Mouse (Mus musculus): ENCODE data around the gene Cyp2a4. TPM values are rescaled to one million over a fixed set of nuclear protein-coding genes. Genes with fewer than 3 reads are reported as not detected.
"Not testable (repeated sequence)": the region's sequence is repeated elsewhere in the genome, so short reads cannot be mapped to it uniquely, and the experiment has no call there.

The Cyp2a4 gene
- polyA plus RNA-seq, 1 experiment from 2014 or later = not detected

DNA sequence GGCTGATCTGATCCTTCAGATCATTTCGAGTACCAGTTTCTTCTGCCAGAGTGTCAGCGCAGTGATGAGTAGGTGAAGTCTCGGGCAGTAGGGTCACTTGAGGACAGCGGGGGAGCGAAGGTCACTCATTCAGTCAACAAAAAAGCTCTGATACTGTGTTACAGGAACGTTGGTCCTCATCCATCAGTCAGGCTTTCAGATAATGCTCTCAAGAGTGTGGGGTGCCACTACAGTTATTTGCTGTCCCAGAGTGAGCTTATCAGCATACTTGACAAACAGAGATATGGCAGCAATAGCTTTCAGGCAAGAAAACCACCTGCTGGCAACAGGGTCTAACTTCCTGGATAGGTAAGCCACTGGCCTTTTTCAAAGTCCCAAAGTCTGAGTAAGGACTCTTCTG, 49.8 kb downstream of the Cyp2a4 start:
- not testable (repeated sequence) for H3K4me2 ChIP-seq (ENCODE audit: low read length); H3K9me3 ChIP-seq (ENCODE audit: control insufficient read depth, low read length); H3K4me3 ChIP-seq (ENCODE audit: low read depth, low read length); H3K4me1 ChIP-seq (replicated peaks; ENCODE audit: control insufficient read depth, insufficient read depth, low read length); H3K27ac ChIP-seq (ENCODE audit: low read depth); H3K27me3 ChIP-seq (replicated peaks; ENCODE audit: control insufficient read depth, insufficient read depth, low read length); H3K36me3 ChIP-seq (ENCODE audit: control insufficient read depth, insufficient read depth, low read length); H3K9ac ChIP-seq (ENCODE audit: low read length); DNase-seq (ENCODE audit: low spot score); ATAC-seq (replicated peaks; ENCODE audit: low FRiP score, low TSS enrichment, low read depth)
- 79% methylated on average over 4 of the region's 6 CpGs for WGBS

Other genes starting within 250 kb of the Cyp2a4 start
- gene Cyp2b13, start 245.7 kb upstream of the Cyp2a4 start, polyA plus RNA-seq (2014; fragmentation: Nextera tagmentation; extraction: Ambion mirVana) = not detected in 2 replicates
- gene Cyp2b9, start 133.8 kb upstream of the Cyp2a4 start, polyA plus RNA-seq (2014; fragmentation: Nextera tagmentation; extraction: Ambion mirVana) = not detected in 2 replicates
- gene Vmn1r184, start 46.8 kb upstream of the Cyp2a4 start, polyA plus RNA-seq (2014; fragmentation: Nextera tagmentation; extraction: Ambion mirVana) = not detected in 2 replicates
- not detected in 2 replicates for gene Nlrp9c, start 96.5 kb downstream of the Cyp2a4 start, polyA plus RNA-seq (2014; fragmentation: Nextera tagmentation; extraction: Ambion mirVana)
- not detected in 2 replicates for gene Nlrp4a, start 127.9 kb downstream of the Cyp2a4 start, polyA plus RNA-seq (2014; fragmentation: Nextera tagmentation; extraction: Ambion mirVana)
- gene Nlrp9a, start 227.9 kb downstream of the Cyp2a4 start, polyA plus RNA-seq (2014; fragmentation: Nextera tagmentation; extraction: Ambion mirVana) = not detected in 2 replicates